Mouse (Mus musculus) liver, embryonic 14.5 days (tissue): ENCODE measurements around the gene Gm11639. TPM values are rescaled to one million over a fixed set of nuclear protein-coding genes. Genes with fewer than 3 reads are reported as not detected.
A peak's percentile ranks its signal among the peaks of the same experiment; 100 is the strongest.

Experiments
- ATAC-seq: fragments of 200-750 bp; cut with Nextera tagmentation; 2 replicates; pipeline ENCODE4 v1.8.0; 2017; ENCODE audit warnings: moderate number of reproducible peaks, mild to moderate bottlenecking, moderate library complexity; ENCODE audit not compliant: insufficient read depth
- DNase-seq, 3 experiments: peaks; one replicate each; pipeline ENCODE4 v3.0.0-alpha.2; 2012 to 2013; ENCODE audit warnings: low read depth in 3 of 3, low spot score in 3 of 3
- H3K27ac ChIP-seq: fragments of 300-500 bp; sonication (generic); 2 replicates; pipeline ENCODE4 v1.5.1; 2014; ENCODE audit warnings: moderate library complexity, mild to moderate bottlenecking, control low read depth, inconsistent platforms
- H3K27me3 ChIP-seq: fragments of 300-500 bp; sonication (generic); 2 replicates; pipeline ENCODE4 v1.6.1; 2014; ENCODE audit warnings: mild to moderate bottlenecking, low read length, moderate library complexity; ENCODE audit not compliant: control insufficient read depth, insufficient read depth
- H3K36me3 ChIP-seq: fragments of 300-500 bp; sonication (generic); replicated peaks from 2 replicates; pipeline ENCODE4 v1.6.1; 2014; ENCODE audit warnings: low read depth; ENCODE audit not compliant: control insufficient read depth, insufficient read depth
- H3K4me1 ChIP-seq, 2 experiments: fragments of 200-500 bp in 1 of 2; fragments of 300-500 bp in 1 of 2; sonication (generic) in 1 of 2; replicated peaks; 2 replicates each; pipeline ENCODE4 v1.6.1; 2012 to 2014; ENCODE audit warnings: antibody characterized with exemption in 1 of 2, inconsistent platforms in 1 of 2, low read length in 1 of 2; ENCODE audit not compliant: control insufficient read depth in 2 of 2, insufficient read depth in 2 of 2
- H3K4me2 ChIP-seq: fragments of 300-500 bp; sonication (generic); 2 replicates; pipeline ENCODE4 v1.6.1; 2014; ENCODE audit warnings: low read depth, mild to moderate bottlenecking, control low read depth, moderate library complexity
- H3K4me3 ChIP-seq, 2 experiments: fragments of 200-500 bp in 1 of 2; fragments of 300-500 bp in 1 of 2; sonication (generic) in 1 of 2; 2 replicates each; pipeline ENCODE4 v1.5.1; 2012 to 2014; ENCODE audit warnings: low read depth in 2 of 2, low read length in 2 of 2, mild to moderate bottlenecking in 2 of 2, control low read depth in 1 of 2, inconsistent platforms in 1 of 2, moderate library complexity in 1 of 2; ENCODE audit not compliant: insufficient read depth in 1 of 2
- H3K9ac ChIP-seq: fragments of 300-500 bp; sonication (generic); replicated peaks from 2 replicates; pipeline ENCODE4 v1.6.1; 2014; ENCODE audit warnings: mild to moderate bottlenecking, control low read depth, moderate library complexity
- H3K9me3 ChIP-seq: fragments of 300-500 bp; sonication (generic); 2 replicates; pipeline ENCODE4 v1.6.1; 2016; ENCODE audit warnings: low read length, mixed read lengths; ENCODE audit not compliant: control insufficient read depth
- CTCF ChIP-seq: IDR thresholded peaks from 2 replicates; pipeline ENCODE4 v1.5.1; 2016; ENCODE audit warnings: antibody characterized with exemption, low read depth, control low read depth
- EP300 ChIP-seq: IDR thresholded peaks from 2 replicates; pipeline ENCODE4 v1.6.1; 2016; ENCODE audit warnings: antibody characterized with exemption, low read depth
- WGBS: fragments of 180-500 bp; shearing (Covaris S2); extraction: QIAGEN DNeasy Blood & Tissue Kit; methylation state at CpG from one replicate; pipeline ENCODE4 v1.1.7; 2014; ENCODE audit not compliant: insufficient replicate concordance; 5-methylcytosine and 5-hydroxymethylcytosine counted together
- polyA plus RNA-seq, 2 experiments: library from polyadenylated mRNA; depleted of rRNA in 1 of 2; stranded (reverse) in 1 of 2; unstranded in 1 of 2; fragments of >200 nt; fragmentation: Nextera tagmentation in 1 of 2; extraction: Ambion mirVana in 1 of 2; gene quantifications; 2 replicates each; pipeline versions ENCODE4 v1.2.1 to v1.2.3; 2012 to 2014

Gm11639 gene
- polyA plus RNA-seq, 2 experiments: 0.02 to 0.06 TPM

GRCm38 (mm10) chr11:105159673-105160360 is 474.3 kb downstream of the Gm11639 start:
- peaks cover 6 to 29% of the 10 kb centered on the region in 2 experiments for H3K4me1 ChIP-seq
- ATAC-seq: no peak
- 60% methylated on average over 6 of the region's 6 CpGs for WGBS

DNA sequence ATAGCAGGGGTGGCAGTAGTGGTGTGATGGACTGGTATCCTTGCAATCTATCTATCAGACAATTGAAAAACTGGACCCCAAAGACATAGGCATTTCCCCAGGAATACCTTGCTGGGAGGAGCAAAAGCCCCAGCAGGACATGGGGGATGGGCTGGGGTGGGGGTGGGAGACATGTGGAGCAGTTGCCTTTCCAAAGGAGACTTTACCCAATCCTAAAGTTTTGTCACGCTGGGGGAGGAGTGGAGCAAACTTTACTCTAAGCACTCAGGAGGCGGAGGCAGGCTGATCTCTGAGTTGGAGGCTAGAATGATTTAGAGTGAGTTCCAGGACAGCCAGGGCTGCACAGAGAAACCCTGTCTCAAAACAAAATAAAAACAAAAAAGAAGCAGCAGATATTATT is 475.9 kb downstream of the Gm11639 start:
- H3K27me3 ChIP-seq: peaks cover 7% of the 10 kb centered on the region; the same call in 1 of the 2 replicates
- no peak overlapping the region for H3K27ac ChIP-seq
- H3K36me3 ChIP-seq: no peaks in the 10 kb centered on the region
- no peak overlapping the region for H3K4me2 ChIP-seq
- H3K9ac ChIP-seq: no peak overlapping the region
- WGBS: 70% methylated on average over 2 of the region's 2 CpGs
- no peak overlapping the region for H3K4me3 ChIP-seq
- H3K4me1 ChIP-seq: peaks cover 6 to 22% of the 10 kb centered on the region in 2 experiments
- no peak for ATAC-seq
- TF ChIP-seq EP300 (no peak), CTCF (no peak)
- DNase-seq: no peak
- H3K9me3 ChIP-seq: no peaks in the 10 kb centered on the region; the same call in 1 of the 2 replicates

More at GRCm38 (mm10) chr11:105159673-105160360, 474.3 kb downstream of the Gm11639 start:
- TF ChIP-seq EP300 (no peak), CTCF (no peak)
- Histone ChIP-seq H3K4me3 (no peak overlapping the region), H3K4me2 (no peak overlapping the region), H3K9ac (no peak overlapping the region), H3K9me3 (no peaks in the 10 kb centered on the region; the same call in 1 of the 2 replicates), H3K27ac (no peak overlapping the region), H3K27me3 (no peaks in the 10 kb centered on the region), H3K36me3 (no peaks in the 10 kb centered on the region)
- DNase-seq: no peak

- no peaks in the 10 kb centered on the region for H3K36me3 ChIP-seq
- H3K4me1 ChIP-seq: no peaks in the 10 kb centered on the region; a peak in 1 of 4 replicates
- ATAC-seq (peak; percentile 26; the same call in 1 of the 2 replicates), DNase-seq (no peak)
- TF ChIP-seq CTCF (no peak), EP300 (no peak)
- no peak overlapping the region for H3K4me3 ChIP-seq
- H3K27ac ChIP-seq: no peak overlapping the region
- WGBS: 77% methylated on average over 69 of the region's 69 CpGs
- H3K9ac ChIP-seq: no peak overlapping the region
- H3K9me3 ChIP-seq: no peaks in the 10 kb centered on the region; the same call in 1 of the 2 replicates
- peaks cover 7% of the 10 kb centered on the region; the same call in 1 of the 2 replicates for H3K27me3 ChIP-seq
- H3K4me2 ChIP-seq: no peak overlapping the region
These were observed 479.3 kb downstream of the Gm11639 start for GRCm38 (mm10) chr11:105164516-105165510.

DNA sequence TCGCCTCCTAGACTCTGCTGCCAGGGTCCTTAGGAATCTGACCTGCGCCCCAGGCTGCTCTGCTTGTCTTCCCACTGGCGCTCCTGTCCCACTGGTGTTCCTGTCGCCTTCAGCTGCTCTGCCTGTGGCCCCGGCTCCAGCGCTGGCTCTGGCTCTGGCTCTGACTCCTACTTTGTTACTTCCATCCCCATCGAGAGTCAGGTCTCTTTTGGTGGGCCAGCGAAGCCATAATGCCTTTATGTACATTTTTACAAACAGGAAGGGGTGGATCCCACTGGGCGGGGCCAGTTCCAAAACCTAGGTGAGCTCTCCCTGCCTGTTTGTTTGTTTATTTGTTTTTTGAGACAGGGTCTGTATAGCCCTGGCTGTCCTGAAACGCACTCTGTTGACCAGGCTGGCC is 481.3 kb downstream of the Gm11639 start:
- ATAC-seq (no peak), DNase-seq (no peak)
- 80% methylated on average over 10 of the region's 10 CpGs for WGBS
- TF ChIP-seq CTCF (no peak), EP300 (no peak)
- Histone ChIP-seq H3K9ac (no peak overlapping the region), H3K9me3 (no peaks in the 10 kb centered on the region; the same call in 1 of the 2 replicates), H3K4me2 (no peak overlapping the region), H3K27me3 (peaks cover 7% of the 10 kb centered on the region; the same call in 1 of the 2 replicates), H3K36me3 (no peaks in the 10 kb centered on the region), H3K4me1 (peaks cover 4% of the 10 kb centered on the region in 2 experiments), H3K27ac (no peak overlapping the region), H3K4me3 (no peak overlapping the region)

Other genes starting within 250 kb of the Gm11639 start
- gene Kansl1, start 216.8 kb upstream of the Gm11639 start, polyA plus RNA-seq (2012; rRNA removed): 12.3 and 13.8 TPM in 2 replicates
- 5.3 and 5.4 TPM in 2 replicates for gene Kansl1, start 216.8 kb upstream of the Gm11639 start, polyA plus RNA-seq (2014; fragmentation: Nextera tagmentation; extraction: Ambion mirVana)
- gene Cdc27, start 135.1 kb upstream of the Gm11639 start, polyA plus RNA-seq (2012; rRNA removed): 8.1 and 12.1 TPM in 2 replicates
- gene Cdc27, start 135.1 kb upstream of the Gm11639 start, polyA plus RNA-seq (2014; fragmentation: Nextera tagmentation; extraction: Ambion mirVana): 20.0 and 23.8 TPM in 2 replicates
- gene Myl4, start 135.0 kb upstream of the Gm11639 start, polyA plus RNA-seq (2012; rRNA removed): 0.45 and 0.50 TPM in 2 replicates
- 0.51 and 0.63 TPM in 2 replicates for gene Myl4, start 135.0 kb upstream of the Gm11639 start, polyA plus RNA-seq (2014; fragmentation: Nextera tagmentation; extraction: Ambion mirVana)
- 10.1 and 11.2 TPM in 2 replicates for gene Itgb3, start 77.7 kb upstream of the Gm11639 start, polyA plus RNA-seq (2012; rRNA removed)
- 5.7 and 6.9 TPM in 2 replicates for gene Itgb3, start 77.7 kb upstream of the Gm11639 start, polyA plus RNA-seq (2014; fragmentation: Nextera tagmentation; extraction: Ambion mirVana)